Mouse (Mus musculus) midbrain, embryonic 13.5 days (tissue): ENCODE data around the gene Bpifa6. TPM values are rescaled to one million over a fixed set of nuclear protein-coding genes. Genes with fewer than 3 reads are reported as not detected.
"Not testable (repeated sequence)": the region's sequence is repeated elsewhere in the genome, so short reads cannot be mapped to it uniquely, and the experiment has no call there.

Experiments
- ATAC-seq: fragments of 200-750 bp; cut with Nextera tagmentation; 2 replicates; pipeline ENCODE4 v1.8.0; 2017; ENCODE audit warnings: mild to moderate bottlenecking, moderate TSS enrichment, moderate library complexity
- H3K27ac ChIP-seq: fragments of 300-500 bp; sonication (generic); 2 replicates; pipeline ENCODE4 v1.5.1; 2015; ENCODE audit warnings: inconsistent platforms, mild to moderate bottlenecking, moderate library complexity
- H3K27me3 ChIP-seq: fragments of 300-500 bp; sonication (generic); 2 replicates; pipeline ENCODE4 v1.6.1; 2015; ENCODE audit warnings: mild to moderate bottlenecking, inconsistent platforms
- H3K36me3 ChIP-seq: fragments of 300-500 bp; sonication (generic); 2 replicates; pipeline ENCODE4 v1.6.1; 2015; ENCODE audit warnings: mild to moderate bottlenecking, inconsistent platforms
- H3K4me1 ChIP-seq: fragments of 300-500 bp; sonication (generic); replicated peaks from 2 replicates; pipeline ENCODE4 v1.6.1; 2015; ENCODE audit warnings: inconsistent platforms
- H3K4me2 ChIP-seq: fragments of 300-500 bp; sonication (generic); replicated peaks from 2 replicates; pipeline ENCODE4 v1.6.1; 2015; ENCODE audit warnings: moderate library complexity, mild to moderate bottlenecking, inconsistent platforms
- H3K4me3 ChIP-seq: fragments of 300-500 bp; sonication (generic); replicated peaks from 2 replicates; pipeline ENCODE4 v1.5.1; 2015; ENCODE audit warnings: mild to moderate bottlenecking, inconsistent platforms
- H3K9ac ChIP-seq: fragments of 300-500 bp; sonication (generic); replicated peaks from 2 replicates; pipeline ENCODE4 v1.6.1; 2015; ENCODE audit warnings: mild to moderate bottlenecking, inconsistent platforms
- H3K9me3 ChIP-seq: fragments of 300-500 bp; sonication (generic); 2 replicates; pipeline ENCODE4 v1.6.1; 2016; ENCODE audit warnings: mild to moderate bottlenecking, inconsistent platforms
- WGBS: fragments of 180-500 bp; shearing (Covaris S2); methylation state at CpG from one replicate; pipeline ENCODE4 v1.1.7; 2015; 5-methylcytosine and 5-hydroxymethylcytosine counted together
- polyA plus RNA-seq: library from polyadenylated mRNA; unstranded; fragments of >200 nt; fragmentation: Nextera tagmentation; extraction: Ambion mirVana; gene quantifications from 2 replicates; pipeline ENCODE4 v1.2.1, GENCODE M21; 2015

The Bpifa6 gene
- polyA plus RNA-seq, 1 experiment from 2014 or later, result not detected

DNA sequence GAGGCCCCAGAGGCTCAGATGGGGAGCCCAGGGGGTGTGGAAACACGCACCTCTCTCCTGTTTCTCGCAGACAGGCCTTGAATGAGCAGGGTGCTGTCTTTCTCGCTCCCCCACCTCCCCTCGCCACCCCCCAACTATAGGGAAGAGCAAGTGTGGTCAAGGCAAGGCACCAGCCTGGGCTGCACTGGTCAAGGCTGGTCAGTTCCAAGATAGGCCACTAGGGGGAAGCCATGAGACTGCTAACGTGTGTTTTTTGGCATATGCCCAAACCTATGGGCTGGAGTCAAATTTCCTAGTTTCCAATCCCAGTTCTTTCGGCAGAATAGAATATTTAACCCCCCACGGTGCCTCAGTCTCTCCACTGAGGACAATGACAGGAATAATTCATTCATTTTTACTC lies 21.0 kb downstream of the Bpifa6 start:
- WGBS, result 5% methylated on average over 7 of the region's 7 CpGs
- Histone ChIP-seq H3K27ac (no peak overlapping the region), H3K4me3 (no peak overlapping the region), H3K27me3 (no peaks in the 10 kb centered on the region), H3K4me1 (no peaks in the 10 kb centered on the region), H3K4me2 (no peak overlapping the region), H3K36me3 (no peaks in the 10 kb centered on the region), H3K9me3 (no peaks in the 10 kb centered on the region), H3K9ac (no peak overlapping the region)
- ATAC-seq, result peak; percentile 55; the same call in 1 of the 2 replicates

DNA sequence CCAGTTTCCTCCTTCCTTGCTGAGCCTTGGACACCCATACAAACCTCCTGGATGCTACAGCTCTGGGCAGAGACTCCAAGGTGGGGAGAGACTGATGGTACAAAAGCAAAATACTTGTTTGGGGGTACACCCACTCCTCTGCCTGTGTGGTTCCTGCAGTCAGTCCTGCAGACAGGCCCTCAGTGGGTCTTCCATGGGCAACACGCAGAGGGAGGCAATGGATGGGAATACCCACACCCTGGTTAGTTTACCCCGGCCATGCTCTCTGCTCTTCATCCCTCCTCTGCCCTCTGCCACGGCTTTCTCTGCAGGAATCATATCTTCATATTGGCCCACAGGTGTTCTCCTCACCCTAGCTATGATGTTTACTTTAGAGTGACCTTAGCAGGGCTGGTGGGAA lies 25.8 kb downstream of the Bpifa6 start:
- no peak overlapping the region for H3K4me2 ChIP-seq
- H3K27ac ChIP-seq, result no peak overlapping the region
- no peak overlapping the region for H3K9ac ChIP-seq
- 80% methylated on average over 3 of the region's 3 CpGs for WGBS
- no peaks in the 10 kb centered on the region for H3K36me3 ChIP-seq
- no peak for ATAC-seq
- H3K9me3 ChIP-seq, result no peaks in the 10 kb centered on the region
- no peaks in the 10 kb centered on the region for H3K4me1 ChIP-seq
- no peak overlapping the region for H3K4me3 ChIP-seq
- H3K27me3 ChIP-seq, result no peaks in the 10 kb centered on the region

DNA sequence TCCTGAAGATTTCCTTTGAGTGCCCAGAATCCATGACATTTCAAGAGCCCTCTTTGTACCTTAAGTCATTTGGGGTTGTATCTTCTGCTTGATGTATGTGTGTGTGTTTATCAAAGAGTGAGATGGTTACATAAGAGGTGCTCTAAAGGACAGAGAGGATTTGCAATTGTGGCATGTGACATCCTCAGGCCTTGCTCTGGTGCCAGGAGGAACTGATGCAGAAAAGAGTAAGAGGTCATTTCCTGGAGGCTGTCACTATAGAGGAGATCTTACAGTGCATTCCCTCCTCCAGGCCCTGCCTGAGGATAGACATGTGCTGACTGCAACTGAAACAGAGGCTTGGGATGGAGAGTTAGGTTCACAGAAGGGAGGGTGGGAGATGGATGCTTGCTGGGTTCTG lies 26.3 kb downstream of the Bpifa6 start:
- H3K4me2 ChIP-seq, result no peak overlapping the region
- H3K27ac ChIP-seq, result no peak overlapping the region
- no peak for ATAC-seq
- no peak overlapping the region for H3K9ac ChIP-seq
- no peaks in the 10 kb centered on the region for H3K36me3 ChIP-seq
- H3K9me3 ChIP-seq, result no peaks in the 10 kb centered on the region
- H3K4me1 ChIP-seq, result no peaks in the 10 kb centered on the region
- no peak overlapping the region for H3K4me3 ChIP-seq
- H3K27me3 ChIP-seq, result no peaks in the 10 kb centered on the region

DNA sequence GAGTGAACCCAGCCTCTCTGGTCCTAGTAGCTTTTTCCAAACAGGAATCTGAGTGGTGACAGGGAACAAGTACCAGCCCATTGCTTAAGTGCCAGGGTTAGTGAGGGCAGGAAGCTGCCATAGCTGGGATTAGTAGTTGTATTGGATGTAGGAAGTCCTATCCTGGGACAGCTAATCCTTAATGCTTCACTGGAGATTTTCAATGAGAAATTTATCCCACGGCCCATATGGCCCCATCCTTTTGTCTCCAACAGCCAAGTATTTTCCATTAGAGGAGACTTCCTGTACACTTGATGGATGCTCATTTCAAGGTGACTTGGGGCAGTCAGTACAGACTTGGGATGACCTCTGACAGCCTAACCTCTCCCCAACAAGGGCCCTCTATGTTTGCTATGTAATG lies 29.7 kb downstream of the Bpifa6 start:
- 30% methylated on average over 1 of the region's 1 CpGs for WGBS
- Histone ChIP-seq H3K9ac (no peak overlapping the region), H3K4me3 (no peak overlapping the region), H3K4me2 (no peak overlapping the region), H3K36me3 (no peaks in the 10 kb centered on the region), H3K27ac (no peak overlapping the region), H3K9me3 (no peaks in the 10 kb centered on the region), H3K4me1 (no peaks in the 10 kb centered on the region), H3K27me3 (no peaks in the 10 kb centered on the region)
- ATAC-seq, result no peak

DNA sequence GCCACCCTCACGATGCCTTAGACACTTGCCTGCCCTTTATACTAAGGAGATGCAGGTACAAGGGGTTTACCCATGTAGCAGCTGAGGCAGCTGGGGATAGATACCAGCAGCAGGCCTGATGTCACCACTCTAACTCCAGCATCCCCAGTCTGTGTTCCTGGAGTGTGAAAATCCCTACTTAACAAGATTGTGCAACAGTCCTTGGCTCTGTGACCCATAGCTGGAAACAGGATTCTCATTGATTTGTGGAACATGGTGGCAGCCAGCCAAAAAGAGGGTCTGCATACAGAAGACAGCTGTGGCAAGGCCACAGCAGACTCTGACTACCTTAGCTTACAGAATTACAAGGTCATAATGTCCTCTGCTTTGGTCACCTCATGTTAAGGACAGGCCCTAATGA lies 30.3 kb downstream of the Bpifa6 start:
- Histone ChIP-seq H3K4me1 (no peaks in the 10 kb centered on the region), H3K27ac (no peak overlapping the region), H3K4me2 (no peak overlapping the region), H3K27me3 (no peaks in the 10 kb centered on the region), H3K9me3 (no peaks in the 10 kb centered on the region), H3K4me3 (no peak overlapping the region), H3K9ac (no peak overlapping the region), H3K36me3 (no peaks in the 10 kb centered on the region)
- ATAC-seq, result no peak
- WGBS, result 93% methylated on average over 1 of the region's 1 CpGs

DNA sequence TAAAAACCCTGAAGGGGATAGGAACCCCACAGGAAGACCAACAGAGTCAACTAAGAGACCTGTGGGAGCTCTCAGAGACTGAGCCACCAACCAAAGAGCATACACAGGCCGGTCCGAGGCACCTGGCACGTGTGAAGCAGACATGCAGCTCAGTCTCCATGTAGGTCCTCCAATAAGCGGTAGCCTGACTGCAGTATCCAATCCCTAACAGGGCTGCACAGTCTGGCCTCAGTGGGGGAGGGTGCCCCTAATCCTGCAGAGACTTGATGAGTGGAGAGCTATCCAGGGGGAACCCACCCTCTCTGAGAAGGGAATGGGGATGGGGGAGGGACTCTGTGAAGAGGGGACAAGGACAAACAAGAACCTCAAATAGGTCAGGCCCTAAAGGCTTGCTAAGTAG lies 31.0 kb downstream of the Bpifa6 start:
- no peak for ATAC-seq
- no peaks in the 10 kb centered on the region for H3K27me3 ChIP-seq
- no peaks in the 10 kb centered on the region for H3K9me3 ChIP-seq
- no peak overlapping the region for H3K27ac ChIP-seq
- H3K4me1 ChIP-seq, result no peaks in the 10 kb centered on the region
- no peak overlapping the region for H3K4me3 ChIP-seq
- H3K4me2 ChIP-seq, result no peak overlapping the region
- H3K9ac ChIP-seq, result no peak overlapping the region
- WGBS, result 81% methylated on average over 4 of the region's 4 CpGs
- no peaks in the 10 kb centered on the region for H3K36me3 ChIP-seq

DNA sequence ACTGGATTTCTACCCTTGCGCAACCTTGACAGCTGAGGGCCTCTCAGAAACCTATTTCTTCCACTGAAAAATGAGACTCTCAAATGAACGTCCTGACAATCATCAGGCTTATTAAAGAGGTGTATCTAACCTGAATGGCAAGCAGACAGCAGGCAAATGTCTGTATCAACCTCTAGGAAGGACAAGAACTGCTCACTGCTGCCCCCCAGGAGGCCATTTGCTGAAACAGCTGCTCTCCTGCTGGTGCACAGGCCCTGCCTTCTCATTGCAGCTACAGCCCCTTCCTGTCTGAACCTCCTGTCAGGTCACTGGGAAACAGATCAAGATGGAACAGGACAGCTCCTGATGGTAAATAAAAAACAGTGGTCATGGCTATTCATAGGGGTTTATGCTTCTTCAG lies 31.6 kb downstream of the Bpifa6 start:
- no peaks in the 10 kb centered on the region for H3K27me3 ChIP-seq
- H3K9ac ChIP-seq, result no peak overlapping the region
- no peak for ATAC-seq
- H3K4me1 ChIP-seq, result no peaks in the 10 kb centered on the region
- H3K36me3 ChIP-seq, result no peaks in the 10 kb centered on the region
- 88% methylated on average over 2 of the region's 2 CpGs for WGBS
- H3K4me2 ChIP-seq, result no peak overlapping the region
- no peak overlapping the region for H3K4me3 ChIP-seq
- no peak overlapping the region for H3K27ac ChIP-seq
- no peaks in the 10 kb centered on the region for H3K9me3 ChIP-seq

DNA sequence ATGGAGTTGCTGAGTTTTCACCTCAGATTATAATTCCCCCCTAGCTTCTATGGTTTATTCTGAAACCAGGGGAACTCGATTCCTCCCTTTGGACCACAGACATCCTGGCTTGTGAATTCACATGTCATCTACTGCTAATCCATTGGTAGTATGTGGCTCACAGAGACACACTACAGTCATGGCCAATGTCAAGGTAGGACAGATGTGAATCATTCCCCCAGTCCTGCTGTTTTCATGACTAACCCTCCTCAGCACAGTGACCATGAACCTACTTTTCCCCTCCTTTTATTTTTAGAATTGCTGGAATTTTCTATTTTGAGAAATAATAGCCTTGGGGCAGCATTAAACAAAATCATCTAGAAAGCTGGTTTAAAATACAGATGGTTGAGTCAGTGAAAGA lies 32.6 kb downstream of the Bpifa6 start:
- H3K9ac ChIP-seq, result no peak overlapping the region
- H3K4me3 ChIP-seq, result no peak overlapping the region
- no peaks in the 10 kb centered on the region for H3K36me3 ChIP-seq
- no peak overlapping the region for H3K27ac ChIP-seq
- no peak for ATAC-seq
- no peaks in the 10 kb centered on the region for H3K27me3 ChIP-seq
- no peaks in the 10 kb centered on the region for H3K4me1 ChIP-seq
- 92% methylated on average over 1 of the region's 1 CpGs for WGBS
- H3K9me3 ChIP-seq, result no peaks in the 10 kb centered on the region
- H3K4me2 ChIP-seq, result no peak overlapping the region

DNA sequence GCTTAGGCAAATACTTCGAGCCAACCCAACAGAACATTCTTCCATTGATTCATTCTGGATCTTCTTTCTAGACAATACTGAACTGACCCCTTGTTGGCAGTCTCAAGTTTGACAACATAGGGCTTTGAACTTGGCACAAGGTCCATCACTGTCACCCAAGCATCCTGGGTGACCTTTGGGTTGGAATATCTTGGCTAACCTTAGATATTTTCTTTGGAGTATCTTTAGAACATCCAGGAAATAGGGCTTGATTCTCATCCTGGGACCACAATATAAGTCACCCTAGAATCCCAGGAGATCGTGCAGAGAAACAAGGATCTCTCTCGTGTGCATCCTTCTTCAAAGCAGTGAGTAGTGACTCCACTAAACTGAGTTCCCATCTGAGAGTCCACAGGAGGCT lies 33.2 kb downstream of the Bpifa6 start, which contains the start of gene Bpifa2:
Gene Bpifa2 (plus strand): TSS at position 301 of the 400 bp plus-strand sequence.
- WGBS, result 78% methylated on average over 3 of the region's 3 CpGs
- no peak within 1 kb of the TSS for H3K4me2 ChIP-seq
- no peaks in the 10 kb centered on the region for H3K27me3 ChIP-seq
- no peak within 1 kb of the TSS for H3K4me3 ChIP-seq
- ATAC-seq, result no peak
- H3K9me3 ChIP-seq, result no peaks in the 10 kb centered on the region
- no peaks in the 10 kb centered on the region for H3K4me1 ChIP-seq
- H3K36me3 ChIP-seq, result no peaks in the 10 kb centered on the region
- H3K27ac ChIP-seq, result no peak within 1 kb of the TSS
- H3K9ac ChIP-seq, result no peak within 1 kb of the TSS

DNA sequence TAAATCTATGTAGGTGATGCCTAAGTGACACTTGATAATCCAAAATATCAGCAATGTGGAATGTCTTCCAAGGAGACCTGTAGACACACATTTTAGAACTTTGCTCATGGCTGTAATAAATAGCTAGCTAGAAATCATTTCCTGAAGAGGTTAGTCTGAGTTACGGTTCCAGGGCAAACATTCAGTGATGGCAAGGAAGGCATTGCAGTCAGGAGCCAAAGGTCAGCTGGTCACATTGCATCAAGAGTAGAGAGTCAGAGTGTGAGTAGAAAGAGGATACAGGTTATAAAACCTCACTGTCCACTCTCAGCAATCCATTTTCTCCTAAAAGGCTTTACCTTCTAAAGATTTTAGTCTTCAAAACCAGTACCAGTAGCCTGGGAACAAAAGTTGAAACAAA lies 43.2 kb downstream of the Bpifa6 start:
- no peaks in the 10 kb centered on the region for H3K27me3 ChIP-seq
- H3K27ac ChIP-seq, result no peak overlapping the region
- no peak overlapping the region for H3K4me3 ChIP-seq
- H3K4me1 ChIP-seq, result no peaks in the 10 kb centered on the region
- no peak overlapping the region for H3K4me2 ChIP-seq
- no peak for ATAC-seq
- no peaks in the 10 kb centered on the region for H3K36me3 ChIP-seq
- WGBS, result 76% methylated on average over 1 of the region's 1 CpGs
- H3K9me3 ChIP-seq, result no peaks in the 10 kb centered on the region
- H3K9ac ChIP-seq, result no peak overlapping the region

DNA sequence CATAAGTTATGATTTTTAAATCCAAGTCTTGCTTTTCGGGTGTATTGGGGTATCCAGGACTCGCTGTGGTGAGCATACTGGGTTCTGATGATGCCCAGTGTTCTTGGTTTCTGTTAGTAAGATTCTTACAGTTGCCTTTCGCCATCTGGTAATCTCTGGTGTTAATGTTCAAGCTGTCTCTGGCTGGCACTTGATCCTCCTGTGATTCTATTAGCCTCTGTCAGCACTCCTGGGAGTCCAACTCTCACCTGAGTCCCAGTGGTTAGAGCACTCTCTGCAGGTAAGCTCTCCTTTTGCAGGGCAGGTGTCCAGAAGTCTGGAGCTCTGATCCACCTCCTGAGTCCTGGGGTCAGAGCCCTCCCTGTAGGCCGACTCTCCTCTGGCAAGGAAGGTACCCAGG lies 49.9 kb downstream of the Bpifa6 start:
- WGBS, result 80% methylated on average over 4 of the region's 4 CpGs
- H3K27me3 ChIP-seq, result not testable (repeated sequence)

DNA sequence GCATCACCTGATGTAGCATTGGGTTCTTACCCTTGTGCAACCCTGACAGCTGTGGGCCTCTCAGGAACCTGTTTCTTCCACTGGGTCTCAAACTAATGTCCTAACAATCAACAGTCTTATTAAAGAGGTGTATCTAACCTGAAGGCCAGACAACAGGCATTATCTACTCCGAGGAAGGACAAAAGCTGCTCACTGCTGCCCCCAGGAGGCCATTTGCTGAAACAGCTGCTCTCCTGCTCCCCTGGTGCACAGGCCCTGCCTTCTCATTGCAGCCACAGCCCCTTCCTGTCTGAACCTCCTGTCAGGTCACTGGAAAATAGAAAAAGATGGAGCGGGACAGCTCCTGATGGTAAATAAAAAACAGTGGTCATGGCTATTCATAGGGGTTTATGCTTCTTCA lies 64.2 kb downstream of the Bpifa6 start:
- Histone ChIP-seq H3K36me3 (no peaks in the 10 kb centered on the region), H3K27ac (no peak overlapping the region), H3K4me3 (no peak overlapping the region), H3K4me2 (no peak overlapping the region), H3K9me3 (no peaks in the 10 kb centered on the region), H3K4me1 (no peaks in the 10 kb centered on the region), H3K27me3 (no peaks in the 10 kb centered on the region), H3K9ac (no peak overlapping the region)
- ATAC-seq, result no peak
- 53% methylated on average over 2 of the region's 2 CpGs for WGBS

More for the DNA sequence above, 49.9 kb downstream of the Bpifa6 start:
- not testable (repeated sequence) for H3K4me2 ChIP-seq, ATAC-seq, H3K4me1 ChIP-seq, H3K9ac ChIP-seq, H3K27ac ChIP-seq, H3K4me3 ChIP-seq, H3K36me3 ChIP-seq, H3K9me3 ChIP-seq

DNA sequence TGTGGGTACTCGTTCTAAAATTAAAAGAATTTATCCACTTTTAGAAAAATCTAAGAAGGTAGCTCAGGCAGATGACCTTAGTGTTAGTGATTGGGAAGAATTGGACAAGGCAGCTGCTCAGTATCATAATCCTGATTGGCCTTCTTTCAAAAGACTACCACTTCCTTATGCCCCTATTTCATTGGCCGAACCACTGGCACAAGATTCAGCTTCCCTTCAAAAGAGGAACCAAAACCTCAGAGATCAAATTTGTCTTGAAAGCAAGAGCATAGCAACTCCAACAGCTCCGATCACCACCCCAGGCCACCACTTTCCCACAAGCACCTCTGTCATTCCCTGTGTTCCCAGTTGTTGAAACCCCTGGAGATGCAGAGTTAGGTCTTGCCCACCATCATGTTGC lies 70.0 kb downstream of the Bpifa6 start:
- Histone ChIP-seq H3K36me3 (no peaks in the 10 kb centered on the region), H3K9me3 (no peaks in the 10 kb centered on the region), H3K4me2 (no peak overlapping the region), H3K27ac (no peak overlapping the region), H3K9ac (no peak overlapping the region), H3K27me3 (no peaks in the 10 kb centered on the region), H3K4me3 (no peak overlapping the region), H3K4me1 (no peaks in the 10 kb centered on the region)
- WGBS, result 89% methylated on average over 3 of the region's 3 CpGs
- ATAC-seq, result no peak
